Mouse (Mus musculus) forebrain, embryonic 10.5 days (tissue): ENCODE results near the gene H2afy2. TPM values are rescaled to one million over a fixed set of nuclear protein-coding genes. Genes with fewer than 3 reads are reported as not detected.

Source experiments
- DNase-seq: peaks from one replicate; pipeline ENCODE4 v3.0.0-alpha.2; 2017; ENCODE audit warnings: low spot score; ENCODE audit errors: extremely low spot score
- H3K27ac ChIP-seq: fragments of 300-500 bp; sonication (generic); 2 replicates; pipeline ENCODE4 v1.5.1; 2016; ENCODE audit warnings: mild to moderate bottlenecking
- H3K27me3 ChIP-seq: fragments of 300-500 bp; sonication (generic); 2 replicates; pipeline ENCODE4 v1.6.1; 2016; ENCODE audit warnings: mild to moderate bottlenecking; ENCODE audit not compliant: poor library complexity, severe bottlenecking
- H3K36me3 ChIP-seq: fragments of 300-500 bp; sonication (generic); replicated peaks from 2 replicates; pipeline ENCODE4 v1.6.1; 2016; ENCODE audit warnings: mild to moderate bottlenecking, moderate library complexity
- H3K4me1 ChIP-seq: fragments of 300-500 bp; sonication (generic); 2 replicates; pipeline ENCODE4 v1.6.1; 2016
- H3K4me3 ChIP-seq: fragments of 300-500 bp; sonication (generic); 2 replicates; pipeline ENCODE4 v1.5.1; 2016; ENCODE audit warnings: mild to moderate bottlenecking, moderate library complexity
- H3K9me3 ChIP-seq: fragments of 300-500 bp; sonication (generic); 2 replicates; pipeline ENCODE4 v1.6.1; 2016; ENCODE audit warnings: mild to moderate bottlenecking, moderate library complexity
- WGBS: fragments of 180-500 bp; shearing (Covaris S2); methylation state at CpG from one replicate; pipeline ENCODE4 v1.1.7; 2016; 5-methylcytosine and 5-hydroxymethylcytosine counted together
- polyA plus RNA-seq: library from polyadenylated mRNA; unstranded; fragments of >200 nt; fragmentation: Nextera tagmentation; extraction: Ambion mirVana; gene quantifications from 2 replicates; pipeline ENCODE4 v1.2.1, GENCODE M21; 2016

The H2afy2 gene
- polyA plus RNA-seq, 1 experiment from 2014 or later, result 330 TPM

DNA sequence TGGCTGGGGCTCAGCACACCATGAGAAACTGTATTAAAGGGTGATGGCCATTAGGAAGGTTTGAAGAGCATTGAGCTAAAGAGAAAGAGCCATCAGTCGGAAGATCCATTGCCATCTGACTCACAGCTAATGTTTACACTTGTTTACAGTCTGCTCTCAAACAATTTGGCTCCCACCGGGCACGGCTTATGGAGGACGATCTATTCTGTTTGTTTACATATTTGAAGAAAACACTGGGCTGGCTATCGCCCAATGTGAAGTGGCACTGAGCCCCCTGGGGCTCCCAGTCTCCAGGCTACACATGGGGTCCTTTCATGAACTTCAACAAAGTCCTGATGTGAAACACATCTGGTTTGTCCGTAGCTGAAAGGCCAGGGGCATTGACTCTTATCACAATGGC lies 17.1 kb downstream of the H2afy2 start:
- WGBS, result 70% methylated on average over 6 of the region's 6 CpGs
- Histone ChIP-seq H3K9me3 (no peaks in the 10 kb centered on the region), H3K27me3 (no peaks in the 10 kb centered on the region; the same call in 1 of the 2 replicates), H3K27ac (no peak overlapping the region), H3K36me3 (peaks cover 60% of the 10 kb centered on the region), H3K4me3 (no peak overlapping the region), H3K4me1 (peaks cover 33% of the 10 kb centered on the region)
- DNase-seq, result no peak

DNA sequence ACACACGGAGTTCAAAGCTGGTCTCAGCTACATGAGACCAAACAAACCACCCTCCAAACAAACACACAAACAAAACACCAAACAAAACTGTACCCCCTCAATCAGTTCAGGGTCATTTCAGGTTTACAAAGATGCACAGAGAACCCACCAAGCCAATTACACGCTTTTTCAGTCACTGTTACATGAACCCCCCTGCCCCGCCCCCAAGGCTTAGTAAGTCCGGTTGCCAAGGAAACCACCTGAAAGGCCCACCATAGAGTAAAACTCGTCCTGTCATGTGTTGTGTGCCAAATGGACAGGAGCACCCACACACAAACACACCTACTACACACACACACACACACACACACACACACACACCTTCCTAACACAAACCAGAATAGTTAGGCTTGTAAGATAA lies 18.4 kb downstream of the H2afy2 start:
- peaks cover 33% of the 10 kb centered on the region for H3K4me1 ChIP-seq
- peaks cover 50% of the 10 kb centered on the region for H3K36me3 ChIP-seq
- H3K4me3 ChIP-seq, result no peak overlapping the region
- WGBS, result 43% methylated on average over 5 of the region's 5 CpGs
- H3K9me3 ChIP-seq, result no peaks in the 10 kb centered on the region
- no peaks in the 10 kb centered on the region; the same call in 1 of the 2 replicates for H3K27me3 ChIP-seq
- peak; percentile 35 for DNase-seq
- no peak overlapping the region for H3K27ac ChIP-seq

DNA sequence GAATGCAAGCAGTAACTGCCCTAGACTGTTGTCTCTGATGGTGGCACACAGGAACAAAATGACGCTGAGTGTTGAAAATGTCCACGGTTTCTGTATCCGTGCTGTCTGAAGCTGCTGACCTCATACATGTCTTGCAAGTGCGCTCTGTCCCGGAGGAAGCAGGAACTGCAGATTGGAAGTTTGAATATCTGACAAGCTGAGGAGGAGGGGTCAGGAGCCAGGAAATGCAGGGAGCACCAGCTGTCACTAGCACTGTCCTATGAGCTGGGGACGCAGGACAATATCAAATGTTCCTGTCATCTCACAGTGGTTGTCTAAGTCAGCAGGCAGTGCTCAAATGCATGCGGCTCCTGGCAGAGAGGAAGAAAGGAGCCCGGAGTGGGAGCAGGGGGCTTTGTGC lies 19.3 kb downstream of the H2afy2 start:
- peaks cover 39% of the 10 kb centered on the region for H3K4me1 ChIP-seq
- no peaks in the 10 kb centered on the region for H3K9me3 ChIP-seq
- H3K36me3 ChIP-seq, result peaks cover 41% of the 10 kb centered on the region
- no peak overlapping the region for H3K4me3 ChIP-seq
- 89% methylated on average over 8 of the region's 8 CpGs for WGBS
- no peak for DNase-seq
- no peak overlapping the region for H3K27ac ChIP-seq
- H3K27me3 ChIP-seq, result no peaks in the 10 kb centered on the region; the same call in 1 of the 2 replicates

DNA sequence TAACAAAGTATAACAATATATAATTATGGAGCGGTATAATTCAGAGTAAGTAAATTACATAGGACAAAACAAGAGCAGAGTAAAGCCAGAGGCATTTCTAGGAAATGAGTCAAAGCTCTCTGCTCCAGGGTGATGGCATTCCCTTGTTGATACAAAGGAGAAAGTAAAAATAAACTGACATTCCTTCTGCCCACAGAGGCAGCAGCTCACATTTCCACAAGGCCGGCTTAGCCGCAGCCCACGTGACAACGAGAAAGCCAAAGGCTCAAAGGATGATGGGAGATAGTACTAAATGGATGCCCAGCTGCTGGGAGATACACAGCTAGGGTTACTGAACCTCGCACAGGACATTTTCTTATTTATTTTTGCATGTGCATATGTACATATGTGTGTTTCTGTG lies 24.1 kb downstream of the H2afy2 start:
- Histone ChIP-seq H3K27ac (no peak overlapping the region), H3K9me3 (no peaks in the 10 kb centered on the region), H3K4me3 (no peak overlapping the region), H3K27me3 (no peaks in the 10 kb centered on the region; the same call in 1 of the 2 replicates), H3K36me3 (peaks cover 54% of the 10 kb centered on the region), H3K4me1 (peaks cover 13% of the 10 kb centered on the region)
- WGBS, result 78% methylated on average over 6 of the region's 6 CpGs
- no peak for DNase-seq

DNA sequence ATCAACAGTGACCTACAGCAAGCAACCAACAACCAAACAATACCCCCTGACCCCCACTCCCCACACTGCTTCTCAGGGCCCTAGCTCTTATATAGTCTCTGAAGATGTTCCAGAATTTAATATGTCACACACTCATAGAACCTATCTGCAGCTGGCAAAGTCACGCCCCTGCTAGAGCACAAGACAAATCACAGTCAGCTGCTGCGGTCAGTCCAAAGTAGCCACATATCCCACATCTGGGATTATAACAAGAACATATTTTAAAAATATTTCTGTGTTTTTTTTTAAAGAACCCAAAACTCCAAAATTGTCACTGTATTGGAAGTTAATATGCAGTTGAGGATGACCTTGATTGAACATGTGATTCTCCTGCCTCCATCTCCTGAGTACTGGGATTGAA lies 25.0 kb downstream of the H2afy2 start:
- Histone ChIP-seq H3K27me3 (no peaks in the 10 kb centered on the region), H3K4me1 (peaks cover 10% of the 10 kb centered on the region), H3K36me3 (peaks cover 54% of the 10 kb centered on the region), H3K9me3 (no peaks in the 10 kb centered on the region), H3K4me3 (no peak overlapping the region), H3K27ac (no peak overlapping the region)
- 96% methylated on average over 2 of the region's 2 CpGs for WGBS
- no peak for DNase-seq

DNA sequence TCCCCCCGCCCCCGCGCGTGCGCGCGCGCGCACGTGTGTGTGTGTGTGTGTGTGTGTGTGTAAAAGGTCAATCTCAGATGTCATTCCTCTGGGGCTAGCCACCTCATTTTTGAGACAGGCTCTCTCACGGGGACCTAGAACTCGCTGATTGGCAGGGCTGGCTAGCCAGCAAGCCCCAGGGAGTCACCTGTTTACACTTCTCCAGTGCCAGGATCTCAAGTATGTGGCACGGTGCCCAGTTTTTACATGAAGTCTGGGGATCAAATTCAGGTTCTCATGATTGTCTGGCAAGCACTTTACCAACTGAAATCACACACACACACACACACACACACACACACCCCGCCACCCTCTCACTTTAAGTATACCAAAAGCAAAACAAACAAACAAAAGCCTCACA lies 26.9 kb downstream of the H2afy2 start:
- H3K9me3 ChIP-seq, result no peaks in the 10 kb centered on the region
- WGBS, result 96% methylated on average over 14 of the region's 14 CpGs
- H3K27ac ChIP-seq, result no peak overlapping the region
- no peak for DNase-seq
- H3K4me1 ChIP-seq, result peaks cover 10% of the 10 kb centered on the region
- peaks cover 69% of the 10 kb centered on the region for H3K36me3 ChIP-seq
- no peaks in the 10 kb centered on the region for H3K27me3 ChIP-seq
- no peak overlapping the region for H3K4me3 ChIP-seq

DNA sequence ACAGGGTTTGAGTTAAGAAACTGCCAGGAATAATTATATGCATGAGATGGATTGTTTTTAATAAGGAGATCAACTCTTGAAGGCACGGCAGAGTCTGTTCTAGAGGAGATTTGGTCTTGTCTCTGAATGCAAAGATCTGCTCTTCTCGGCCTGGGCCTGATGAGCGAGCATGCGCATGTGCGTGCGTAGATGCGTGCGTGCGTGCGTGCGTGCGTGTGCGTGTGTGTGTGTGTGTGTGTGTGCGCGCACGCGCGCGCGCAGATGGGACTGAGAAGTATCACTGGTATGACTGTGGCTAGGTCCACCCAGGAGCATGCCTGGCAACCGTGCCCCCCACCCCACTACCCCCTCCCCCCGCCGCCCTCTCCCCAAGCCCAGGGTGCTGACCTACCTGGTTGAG lies 30.9 kb downstream of the H2afy2 start:
- no peak for DNase-seq
- Histone ChIP-seq H3K27me3 (no peaks in the 10 kb centered on the region), H3K27ac (no peak overlapping the region), H3K36me3 (peaks cover 99% of the 10 kb centered on the region), H3K4me3 (no peak overlapping the region), H3K4me1 (no peaks in the 10 kb centered on the region; the same call in 1 of the 2 replicates), H3K9me3 (no peaks in the 10 kb centered on the region)
- WGBS, result 97% methylated on average over 23 of the region's 23 CpGs

DNA sequence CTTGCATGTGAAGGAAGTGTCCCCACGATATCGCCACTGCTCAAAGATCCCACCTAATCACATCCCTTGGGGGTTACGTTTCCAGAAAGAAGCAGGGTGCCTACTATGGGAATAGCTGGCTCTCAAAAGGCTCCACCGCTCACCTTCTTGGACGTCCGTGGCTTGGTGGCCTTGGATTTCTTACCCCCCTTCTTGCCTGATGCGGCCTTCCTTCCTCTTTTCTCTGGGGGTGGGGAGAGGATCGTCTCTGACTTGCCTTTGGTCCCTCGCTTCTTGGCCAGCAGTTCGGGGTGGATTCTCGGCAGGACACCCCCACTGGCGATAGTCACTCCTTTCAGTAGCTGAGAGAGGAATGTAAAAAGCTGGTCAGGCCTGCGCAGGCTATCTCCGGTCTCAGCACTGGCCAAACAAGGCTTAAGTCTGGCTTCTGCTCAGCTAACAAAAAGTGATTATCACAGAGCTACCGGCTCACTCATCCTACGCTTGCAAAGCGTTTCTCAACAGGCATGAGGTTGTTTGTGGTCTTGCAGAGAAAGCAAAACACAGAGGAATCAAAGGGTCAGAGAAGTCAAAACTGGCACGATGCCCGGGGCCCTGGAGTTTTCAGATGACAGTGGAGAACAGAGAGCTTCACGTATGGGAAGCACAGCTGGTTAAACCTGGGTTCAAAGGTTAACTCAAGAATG lies 32.3 kb downstream of the H2afy2 start:
- DNase-seq, result no peak
- H3K36me3 ChIP-seq, result peaks cover 99% of the 10 kb centered on the region
- no peak overlapping the region for H3K4me3 ChIP-seq
- 88% methylated on average over 20 of the region's 20 CpGs for WGBS
- no peaks in the 10 kb centered on the region for H3K9me3 ChIP-seq
- no peaks in the 10 kb centered on the region for H3K27me3 ChIP-seq
- H3K4me1 ChIP-seq, result no peaks in the 10 kb centered on the region
- H3K27ac ChIP-seq, result no peak overlapping the region

DNA sequence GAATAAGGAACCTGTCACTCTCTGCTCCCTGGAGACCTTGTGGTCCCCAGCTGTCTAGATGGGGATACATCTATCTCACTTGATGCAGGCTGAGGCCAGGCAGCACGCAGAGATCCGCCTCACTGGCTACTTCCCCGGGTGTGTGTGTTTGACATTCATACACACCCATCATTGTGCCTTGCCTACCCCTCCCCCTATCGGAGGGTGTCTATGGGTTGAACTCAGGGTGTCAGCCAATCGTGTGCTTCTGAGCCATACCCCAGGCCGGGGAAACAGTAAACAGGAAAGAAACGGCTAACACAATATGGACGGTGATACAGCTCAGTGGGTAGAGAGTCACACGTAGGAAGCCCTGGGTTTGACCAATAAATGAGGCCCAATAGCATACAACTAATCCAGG lies 33.9 kb downstream of the H2afy2 start:
- Histone ChIP-seq H3K27ac (no peak overlapping the region), H3K4me3 (no peak overlapping the region), H3K27me3 (no peaks in the 10 kb centered on the region), H3K9me3 (peaks cover 6% of the 10 kb centered on the region; the same call in 1 of the 2 replicates), H3K36me3 (peaks cover 99% of the 10 kb centered on the region), H3K4me1 (no peaks in the 10 kb centered on the region)
- DNase-seq, result no peak
- 91% methylated on average over 9 of the region's 9 CpGs for WGBS

DNA sequence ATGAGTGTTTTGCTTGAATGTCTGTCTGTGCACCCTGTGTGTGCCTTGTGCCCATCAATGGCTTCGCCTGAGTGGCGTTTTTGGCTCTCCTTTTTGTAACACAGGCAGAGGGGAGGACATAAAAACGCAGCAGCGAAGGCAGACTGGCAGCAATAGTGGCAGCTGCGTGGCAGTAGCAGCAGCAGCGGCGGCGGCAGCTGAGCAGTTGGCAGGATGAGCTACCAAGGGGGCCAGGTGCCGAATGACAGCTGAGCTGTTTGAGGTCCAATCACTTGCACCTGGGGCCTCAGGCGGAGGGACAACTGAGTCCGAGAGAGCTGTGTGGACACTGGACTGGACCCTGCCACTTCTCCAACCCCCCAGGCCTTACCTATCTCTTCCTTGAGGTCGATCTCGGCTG lies 36.6 kb downstream of the H2afy2 start:
- no peak for DNase-seq
- no peaks in the 10 kb centered on the region for H3K4me1 ChIP-seq
- no peak overlapping the region for H3K4me3 ChIP-seq
- peaks cover 99% of the 10 kb centered on the region for H3K36me3 ChIP-seq
- WGBS, result 93% methylated on average over 13 of the region's 13 CpGs
- peaks cover 8% of the 10 kb centered on the region; the same call in 1 of the 2 replicates for H3K9me3 ChIP-seq
- no peaks in the 10 kb centered on the region for H3K27me3 ChIP-seq
- H3K27ac ChIP-seq, result no peak overlapping the region

DNA sequence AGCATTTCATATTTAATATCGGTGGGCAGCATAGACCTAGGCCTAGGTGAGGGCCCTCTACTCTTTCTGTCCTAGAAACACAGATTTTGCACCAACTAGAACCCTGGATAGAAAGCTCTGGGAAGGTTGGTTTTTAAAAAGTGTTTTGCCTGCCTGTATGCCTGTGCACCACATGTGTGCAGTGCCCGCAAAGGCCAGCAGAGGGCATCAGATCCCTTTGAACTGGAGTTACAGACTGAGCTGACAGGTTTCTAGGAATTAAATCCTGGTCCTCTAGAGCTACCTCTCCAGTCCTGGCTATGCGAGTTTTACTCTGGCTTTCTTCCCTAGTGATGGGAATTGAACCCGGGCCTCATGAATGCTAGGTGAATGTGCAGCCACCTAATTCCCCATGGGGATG lies 38.8 kb downstream of the H2afy2 start:
- Histone ChIP-seq H3K4me1 (no peaks in the 10 kb centered on the region), H3K4me3 (no peak overlapping the region), H3K27ac (no peak overlapping the region), H3K27me3 (no peaks in the 10 kb centered on the region), H3K9me3 (peaks cover 8% of the 10 kb centered on the region; the same call in 1 of the 2 replicates), H3K36me3 (peaks cover 99% of the 10 kb centered on the region)
- peak; percentile 35 for DNase-seq
- 89% methylated on average over 4 of the region's 4 CpGs for WGBS

DNA sequence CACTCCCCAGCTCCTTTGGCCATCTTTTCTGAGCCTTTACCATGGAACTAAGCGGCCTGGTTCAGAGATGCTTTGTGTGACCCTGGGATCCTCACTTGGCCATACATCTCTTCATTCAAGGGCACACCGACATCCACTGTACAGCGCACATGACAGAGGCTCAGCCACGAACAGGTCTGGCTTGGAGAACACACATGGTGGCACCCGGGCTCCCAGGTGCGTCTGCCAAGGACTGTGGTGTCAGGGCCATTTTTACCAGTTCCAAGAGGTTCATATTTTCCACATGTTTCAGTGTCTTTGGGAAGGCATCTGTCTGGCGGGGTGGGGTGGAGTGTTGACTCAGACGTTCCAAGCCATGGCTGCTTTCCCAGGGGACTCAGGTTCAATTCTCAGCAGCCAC lies 41.6 kb downstream of the H2afy2 start:
- WGBS, result 92% methylated on average over 8 of the region's 8 CpGs

DNA sequence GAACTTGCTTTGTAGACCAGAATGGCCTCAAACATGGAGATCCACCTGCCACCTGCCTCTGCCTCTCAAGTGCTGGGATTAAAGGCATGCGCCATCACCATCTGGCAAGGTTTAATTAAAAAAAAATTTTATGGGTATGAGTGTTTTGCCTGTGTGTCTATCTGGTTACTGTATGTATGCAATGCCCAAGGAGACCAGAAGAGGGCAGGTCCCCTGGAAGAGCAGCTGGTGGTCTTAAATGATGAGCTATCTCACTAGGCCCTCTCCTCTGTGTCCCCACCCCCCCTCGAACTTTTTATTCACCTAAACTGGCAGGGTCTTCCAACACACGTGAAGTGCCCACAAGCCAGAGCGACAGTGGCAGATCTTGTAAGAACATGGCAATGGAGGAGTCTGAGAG lies 42.1 kb downstream of the H2afy2 start:
- H3K4me3 ChIP-seq, result no peak overlapping the region

More for the DNA sequence above, 41.6 kb downstream of the H2afy2 start:
- no peak for DNase-seq
- peaks cover 100% of the 10 kb centered on the region for H3K36me3 ChIP-seq
- H3K4me1 ChIP-seq, result no peaks in the 10 kb centered on the region
- H3K9me3 ChIP-seq, result peaks cover 8% of the 10 kb centered on the region; the same call in 1 of the 2 replicates
- no peak overlapping the region for H3K27ac ChIP-seq
- no peaks in the 10 kb centered on the region for H3K27me3 ChIP-seq
- no peak overlapping the region for H3K4me3 ChIP-seq

More for the DNA sequence above, 42.1 kb downstream of the H2afy2 start:
- Histone ChIP-seq H3K4me1 (no peaks in the 10 kb centered on the region), H3K27ac (no peak overlapping the region), H3K36me3 (peaks cover 100% of the 10 kb centered on the region), H3K27me3 (no peaks in the 10 kb centered on the region), H3K9me3 (peaks cover 8% of the 10 kb centered on the region; the same call in 1 of the 2 replicates)
- no peak for DNase-seq
- 93% methylated on average over 4 of the region's 4 CpGs for WGBS
